Mouse (Mus musculus): ENCODE measurements around the gene Slc8a2. TPM values are rescaled to one million over a fixed set of nuclear protein-coding genes. Genes with fewer than 3 reads are reported as not detected.

The Slc8a2 gene
- polyA plus RNA-seq, 1 experiment: 1.2 TPM

DNA sequence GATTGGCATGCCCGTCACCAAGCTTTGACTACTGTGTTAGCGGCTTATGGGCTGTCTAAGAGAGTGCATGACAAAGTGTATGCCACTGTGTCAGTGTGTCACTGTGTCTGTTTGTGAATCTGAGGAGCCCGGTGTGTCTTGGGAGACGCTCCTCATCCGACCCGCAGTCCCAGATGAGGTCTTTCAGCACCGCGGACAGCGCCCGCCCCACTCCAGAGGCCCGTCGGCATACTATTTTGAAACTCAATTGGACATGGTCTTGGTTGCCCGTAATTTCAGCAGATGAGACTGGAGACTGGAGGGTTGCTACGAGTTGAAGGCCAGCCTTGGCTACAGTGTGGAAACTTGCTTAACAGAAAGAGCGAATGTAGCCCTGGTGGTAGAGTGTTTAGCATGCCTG is 18.0 kb downstream of the Slc8a2 start:
- no peak overlapping the region for H3K27ac ChIP-seq (ENCODE audit: insufficient read depth, low read length)
- TF ChIP-seq CTCF (IDR thresholded peaks at IDR 0.05; ENCODE audit: extremely low read depth, insufficient read depth, insufficient read length, insufficient replicate concordance): no peak
- TF ChIP-seq POLR2A (IDR thresholded peaks at IDR 0.05; ENCODE audit: low read depth, low read length): no peak
- H3K4me3 ChIP-seq (ENCODE audit: extremely low read depth, insufficient read depth, insufficient read length): no peak overlapping the region
- 18% methylated on average over 15 of the region's 15 CpGs for WGBS
- no peaks in the 10 kb centered on the region for H3K36me3 ChIP-seq (ENCODE audit: control insufficient read depth, insufficient read depth, low read length)
- peak in 1 of 2 experiments; percentile 26 for DNase-seq (ENCODE audit: low read depth in 1 of 2, low spot score in 2 of 2)
- H3K4me1 ChIP-seq (ENCODE audit: control insufficient read depth, insufficient read depth, insufficient read length): no peaks in the 10 kb centered on the region
- H3K27me3 ChIP-seq (ENCODE audit: control insufficient read depth, insufficient read depth, low read length): 0 out of 2 replicates have a peak, but pooled peaks cover 2% of the 10 kb centered on the region

DNA sequence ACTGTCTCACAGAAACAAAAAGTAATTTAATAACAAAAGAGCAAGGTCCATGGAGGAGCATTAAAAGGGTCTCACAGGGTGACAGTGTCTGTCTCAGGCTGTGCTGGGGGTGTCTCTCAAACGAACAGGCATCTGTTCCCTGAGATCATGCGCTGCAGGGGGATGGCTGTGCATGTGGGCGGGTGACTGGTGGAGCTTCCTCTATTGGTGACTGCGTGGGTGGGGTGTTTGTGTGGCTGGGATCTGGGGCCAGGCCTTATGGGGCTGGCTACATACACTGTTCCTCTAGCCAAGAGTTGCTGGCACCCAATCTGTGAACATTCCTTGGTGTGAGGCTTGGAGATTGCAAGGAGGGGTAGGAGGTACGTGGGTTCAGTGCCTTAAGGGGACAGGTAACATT is 19.6 kb downstream of the Slc8a2 start:
- WGBS: 33% methylated on average over 5 of the region's 5 CpGs
- H3K4me3 ChIP-seq (ENCODE audit: extremely low read depth, insufficient read depth, insufficient read length): no peak overlapping the region
- no peak for DNase-seq (ENCODE audit: low read depth in 1 of 2, low spot score in 2 of 2)
- H3K36me3 ChIP-seq (ENCODE audit: control insufficient read depth, insufficient read depth, low read length): no peaks in the 10 kb centered on the region
- TF ChIP-seq POLR2A (IDR thresholded peaks at IDR 0.05; ENCODE audit: low read depth, low read length) (no peak), CTCF (IDR thresholded peaks at IDR 0.05; ENCODE audit: extremely low read depth, insufficient read depth, insufficient read length, insufficient replicate concordance) (no peak)
- no peak overlapping the region for H3K27ac ChIP-seq (ENCODE audit: insufficient read depth, low read length)
- H3K4me1 ChIP-seq (ENCODE audit: control insufficient read depth, insufficient read depth, insufficient read length): no peaks in the 10 kb centered on the region
- 0 out of 2 replicates have a peak, but pooled peaks cover 2% of the 10 kb centered on the region for H3K27me3 ChIP-seq (ENCODE audit: control insufficient read depth, insufficient read depth, low read length)

DNA sequence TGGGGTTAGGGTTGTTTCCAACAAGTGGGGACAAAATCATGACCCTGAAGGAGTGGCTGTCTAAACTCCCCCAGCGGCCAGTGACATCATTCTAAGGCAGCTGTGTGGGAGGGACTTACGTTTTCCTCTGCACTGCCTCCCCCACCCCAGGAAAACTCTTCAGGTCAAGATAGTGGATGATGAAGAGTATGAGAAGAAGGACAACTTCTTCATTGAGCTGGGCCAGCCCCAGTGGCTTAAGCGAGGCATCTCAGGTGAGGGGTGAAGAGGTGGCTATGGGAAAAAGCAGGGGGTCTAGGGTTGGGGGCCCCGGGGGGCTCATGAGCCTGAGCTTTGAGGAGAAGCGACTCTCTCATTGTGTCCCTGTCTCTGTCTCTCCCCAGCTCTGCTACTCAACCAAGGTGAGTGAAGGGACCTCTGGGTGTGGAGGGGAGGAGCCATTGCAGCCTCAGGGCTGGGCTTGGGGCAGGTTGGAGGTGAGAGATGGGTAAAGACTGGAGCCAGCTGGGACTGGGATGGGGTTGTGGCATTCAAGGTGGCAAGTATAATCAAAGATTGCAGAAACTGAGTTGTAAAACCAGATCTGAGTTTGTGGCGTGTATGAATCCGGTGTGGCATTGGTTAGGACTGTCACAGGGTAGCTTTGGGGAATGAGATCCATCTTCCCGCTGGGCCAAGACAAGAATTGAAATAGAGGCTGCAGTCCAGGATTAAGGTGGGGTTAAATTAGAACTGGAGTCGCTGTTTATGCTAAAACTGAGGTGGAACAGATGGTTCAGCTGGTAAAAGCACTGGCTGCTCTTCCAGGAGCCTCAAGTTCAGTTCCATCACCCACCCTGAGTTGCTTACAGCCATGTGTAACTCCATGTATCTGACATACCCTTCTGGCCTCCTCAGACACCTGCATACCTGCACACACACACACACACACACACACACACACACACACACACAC is 20.8 kb downstream of the Slc8a2 start:
- DNase-seq (ENCODE audit: low read depth in 1 of 2, low spot score in 2 of 2): no peak
- no peak overlapping the region for H3K27ac ChIP-seq (ENCODE audit: insufficient read depth, low read length)
- no peak overlapping the region for H3K4me3 ChIP-seq (ENCODE audit: extremely low read depth, insufficient read depth, insufficient read length)
- TF ChIP-seq POLR2A (IDR thresholded peaks at IDR 0.05; ENCODE audit: low read depth, low read length) (no peak), CTCF (IDR thresholded peaks at IDR 0.05; ENCODE audit: extremely low read depth, insufficient read depth, insufficient read length, insufficient replicate concordance) (no peak)
- H3K4me1 ChIP-seq (ENCODE audit: control insufficient read depth, insufficient read depth, insufficient read length): no peaks in the 10 kb centered on the region
- 70% methylated on average over 9 of the region's 9 CpGs for WGBS
- no peaks in the 10 kb centered on the region for H3K36me3 ChIP-seq (ENCODE audit: control insufficient read depth, insufficient read depth, low read length)
- 0 out of 2 replicates have a peak, but pooled peaks cover 2% of the 10 kb centered on the region for H3K27me3 ChIP-seq (ENCODE audit: control insufficient read depth, insufficient read depth, low read length)

DNA sequence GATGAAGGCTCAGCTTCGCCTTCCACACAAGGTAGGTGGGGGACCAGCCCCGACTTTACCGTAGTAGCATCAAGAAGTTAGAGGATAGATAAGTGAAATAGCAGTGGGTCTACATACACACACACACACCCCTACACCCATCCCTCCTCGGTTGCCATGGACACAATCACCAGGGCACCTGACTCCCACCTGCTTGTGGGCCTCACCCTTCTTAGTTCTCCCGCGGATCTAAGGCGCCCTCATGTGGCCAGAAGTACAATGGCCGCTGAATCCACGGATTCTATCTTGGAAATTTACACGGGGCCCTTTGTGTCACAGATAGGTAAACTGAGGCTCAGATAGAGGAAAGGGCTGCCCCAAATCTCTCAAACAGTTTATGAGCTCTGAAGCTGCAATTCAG is 23.9 kb downstream of the Slc8a2 start:
- no peak overlapping the region for H3K27ac ChIP-seq (ENCODE audit: insufficient read depth, low read length)
- peak; percentile 27 to 45 for DNase-seq (ENCODE audit: low read depth in 1 of 2, low spot score in 2 of 2)
- no peak overlapping the region for H3K4me3 ChIP-seq (ENCODE audit: extremely low read depth, insufficient read depth, insufficient read length)
- H3K36me3 ChIP-seq (ENCODE audit: control insufficient read depth, insufficient read depth, low read length): no peaks in the 10 kb centered on the region
- no peak for TF ChIP-seq POLR2A (IDR thresholded peaks at IDR 0.05; ENCODE audit: low read depth, low read length)
- TF ChIP-seq CTCF (IDR thresholded peaks at IDR 0.05; ENCODE audit: extremely low read depth, insufficient read depth, insufficient read length, insufficient replicate concordance): peak; percentile 89
- peaks cover 3% of the 10 kb centered on the region; the same call in 1 of the 2 replicates for H3K27me3 ChIP-seq (ENCODE audit: control insufficient read depth, insufficient read depth, low read length)
- H3K4me1 ChIP-seq (ENCODE audit: control insufficient read depth, insufficient read depth, insufficient read length): peaks cover under 1% of the 10 kb centered on the region; the same call in 1 of the 2 replicates
- WGBS: 19% methylated on average over 10 of the region's 10 CpGs

DNA sequence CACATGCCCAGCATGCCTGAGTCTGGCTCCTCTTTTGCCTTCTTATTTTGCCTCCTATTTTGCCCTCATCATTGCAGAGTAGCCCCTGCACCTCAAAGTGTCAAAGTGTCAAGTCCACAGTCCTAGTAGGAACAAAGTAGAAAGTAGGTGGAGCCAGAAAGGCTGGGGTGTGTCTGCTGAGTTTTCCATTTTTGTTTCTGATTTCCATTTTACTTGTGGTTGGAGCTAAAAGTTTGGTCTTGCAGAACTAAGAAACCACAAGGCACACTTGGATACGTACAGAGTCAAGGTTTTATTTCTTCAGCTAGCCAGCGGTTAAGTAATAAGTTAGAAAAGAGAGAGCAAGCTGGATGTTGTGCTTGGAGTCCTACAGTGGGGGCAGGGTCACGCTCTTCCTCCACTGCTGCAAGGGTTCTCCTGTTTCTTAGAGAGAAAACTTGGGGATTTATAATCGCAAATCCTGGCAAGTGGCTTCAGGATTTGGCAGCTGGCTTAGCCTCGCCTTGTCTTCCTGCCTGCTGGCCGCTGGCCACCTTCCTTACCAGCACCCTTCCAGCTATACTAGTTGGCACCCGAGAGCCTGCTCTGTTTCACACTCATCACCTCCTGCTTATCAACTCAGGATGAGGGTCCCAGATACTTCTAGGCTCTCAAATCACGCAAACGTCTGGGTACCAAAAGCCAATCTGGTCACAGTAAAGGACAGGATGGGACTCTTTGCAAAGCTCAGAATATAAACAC is 25.7 kb downstream of the Slc8a2 start:
- TF ChIP-seq POLR2A (IDR thresholded peaks at IDR 0.05; ENCODE audit: low read depth, low read length) (no peak), CTCF (IDR thresholded peaks at IDR 0.05; ENCODE audit: extremely low read depth, insufficient read depth, insufficient read length, insufficient replicate concordance) (no peak)
- Histone ChIP-seq H3K36me3 (ENCODE audit: control insufficient read depth, insufficient read depth, low read length) (no peaks in the 10 kb centered on the region), H3K27ac (ENCODE audit: insufficient read depth, low read length) (no peak overlapping the region), H3K4me1 (ENCODE audit: control insufficient read depth, insufficient read depth, insufficient read length) (peaks cover 4% of the 10 kb centered on the region; the same call in 1 of the 2 replicates), H3K27me3 (ENCODE audit: control insufficient read depth, insufficient read depth, low read length) (peaks cover 6% of the 10 kb centered on the region), H3K4me3 (ENCODE audit: extremely low read depth, insufficient read depth, insufficient read length) (no peak overlapping the region)
- WGBS: 58% methylated on average over 9 of the region's 9 CpGs
- no peak for DNase-seq (ENCODE audit: low read depth in 1 of 2, low spot score in 2 of 2)

DNA sequence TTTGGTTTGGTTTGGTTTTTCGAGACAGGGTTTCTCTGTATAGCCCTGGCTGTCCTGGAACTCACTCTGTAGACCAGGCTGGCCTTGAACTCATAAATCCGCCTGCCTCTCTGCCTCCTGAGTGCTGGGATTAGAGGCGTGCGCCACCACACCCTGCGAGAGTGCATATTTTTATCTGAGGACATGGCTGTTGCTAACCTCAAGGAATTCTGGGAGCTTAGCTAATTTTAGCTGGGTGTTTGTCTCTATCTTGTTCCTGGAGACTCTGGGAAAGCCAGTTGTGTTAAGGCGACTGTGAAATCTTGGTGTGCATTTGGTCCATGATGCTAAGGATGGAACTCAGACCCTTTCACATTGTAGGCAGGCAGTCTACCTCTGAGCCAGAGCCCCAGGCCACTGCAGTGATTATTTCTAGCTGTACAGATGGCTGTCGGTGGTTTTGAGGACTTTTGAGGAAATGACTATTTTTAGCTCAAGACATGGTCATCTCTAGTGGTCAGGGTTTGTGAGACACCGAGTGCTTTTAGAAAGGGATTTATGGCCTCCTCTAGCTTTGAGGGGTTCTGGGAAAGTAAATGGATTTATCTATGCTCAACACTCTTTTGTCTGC is 26.6 kb downstream of the Slc8a2 start:
- no peak for DNase-seq (ENCODE audit: low read depth in 1 of 2, low spot score in 2 of 2)
- WGBS: 48% methylated on average over 8 of the region's 8 CpGs
- H3K36me3 ChIP-seq (ENCODE audit: control insufficient read depth, insufficient read depth, low read length): no peaks in the 10 kb centered on the region
- peaks cover 6% of the 10 kb centered on the region for H3K27me3 ChIP-seq (ENCODE audit: control insufficient read depth, insufficient read depth, low read length)
- TF ChIP-seq CTCF (IDR thresholded peaks at IDR 0.05; ENCODE audit: extremely low read depth, insufficient read depth, insufficient read length, insufficient replicate concordance): no peak
- TF ChIP-seq POLR2A (IDR thresholded peaks at IDR 0.05; ENCODE audit: low read depth, low read length): no peak
- no peak overlapping the region for H3K27ac ChIP-seq (ENCODE audit: insufficient read depth, low read length)
- peaks cover 4% of the 10 kb centered on the region; the same call in 1 of the 2 replicates for H3K4me1 ChIP-seq (ENCODE audit: control insufficient read depth, insufficient read depth, insufficient read length)
- H3K4me3 ChIP-seq (ENCODE audit: extremely low read depth, insufficient read depth, insufficient read length): no peak overlapping the region
